8 mouse cellular contexts compared by ENCODE assay signal in genomic region chr14:46722031-46722430, GRCm38 (mm10). TPM values are rescaled to one million over a fixed set of nuclear protein-coding genes. Genes with fewer than 3 reads are reported as not detected.
DNase-seq lines count a peak whose midpoint lies in the region; ATAC-seq and TF ChIP-seq lines count a peak whose summit lies in the region.

No protein-coding gene starts in this region.

- no peak overlapping the region for H3K9ac ChIP-seq in hindbrain, embryonic 11.5 days (ENCODE audit: low read depth, low read length)
- H3K9ac ChIP-seq in hindbrain, embryonic 13.5 days: no peak overlapping the region
- H3K9ac ChIP-seq in intestine, postnatal 0 days (ENCODE audit: low read depth, low read length): no peak overlapping the region

- no peak for ATAC-seq in hindbrain, embryonic 11.5 days (ENCODE audit: low FRiP score)
- ATAC-seq in hindbrain, embryonic 13.5 days (ENCODE audit: low FRiP score): no peak
- peak; percentile 46; the same call in 1 of the 2 replicates for ATAC-seq in intestine, postnatal 0 days
- peak; percentile 55; the same call in 1 of the 2 replicates for ATAC-seq in megakaryocyte progenitor cell, adult 5-6 weeks (replicated peaks; ENCODE audit: poor library complexity)
- ATAC-seq in granulocyte monocyte progenitor cell, adult 5-6 weeks (replicated peaks; ENCODE audit: poor library complexity, severe bottlenecking): no peak

- H3K9me3 ChIP-seq in hindbrain, embryonic 11.5 days (ENCODE audit: control insufficient read depth, low read length): no peaks in the 10 kb centered on the region
- no peaks in the 10 kb centered on the region for H3K9me3 ChIP-seq in hindbrain, embryonic 13.5 days
- no peaks in the 10 kb centered on the region for H3K9me3 ChIP-seq in intestine, postnatal 0 days (ENCODE audit: control insufficient read depth)

- no peak for TF ChIP-seq POLR2A in brain, embryonic 14.5 days (IDR thresholded peaks at IDR 0.05; ENCODE audit: borderline replicate concordance, extremely low read depth, insufficient read depth, insufficient read length, poor library complexity, severe bottlenecking)

- no peak overlapping the region for H3K27ac ChIP-seq in hindbrain, embryonic 11.5 days (ENCODE audit: low read depth, low read length)
- no peak overlapping the region for H3K27ac ChIP-seq in hindbrain, embryonic 13.5 days
- H3K27ac ChIP-seq in intestine, postnatal 0 days (ENCODE audit: low read depth, low read length): no peak overlapping the region

- H3K4me1 ChIP-seq in hindbrain, embryonic 11.5 days (replicated peaks; ENCODE audit: control insufficient read depth, insufficient read depth, low read length): no peaks in the 10 kb centered on the region
- no peaks in the 10 kb centered on the region for H3K4me1 ChIP-seq in hindbrain, embryonic 13.5 days (replicated peaks)
- no peaks in the 10 kb centered on the region; the same call in 1 of the 2 replicates for H3K4me1 ChIP-seq in intestine, postnatal 0 days (replicated peaks; ENCODE audit: control insufficient read depth, insufficient read depth, low read length)

- H3K36me3 ChIP-seq in hindbrain, embryonic 11.5 days (ENCODE audit: control insufficient read depth, insufficient read depth, low read length): no peaks in the 10 kb centered on the region
- H3K36me3 ChIP-seq in hindbrain, embryonic 13.5 days: no peaks in the 10 kb centered on the region
- no peaks in the 10 kb centered on the region for H3K36me3 ChIP-seq in intestine, postnatal 0 days (ENCODE audit: control insufficient read depth, insufficient read depth)

- peak; percentile 46 for DNase-seq in hindbrain, embryonic 11.5 days (ENCODE audit: low spot score)
- peak; percentile 50 for DNase-seq in 416B (ENCODE audit: low read depth)
- peak; percentile 41 for DNase-seq in brain, embryonic 14.5 days (ENCODE audit: low read depth)
- no peak for DNase-seq in layer of hippocampus, adult 8-10 months (ENCODE audit: low spot score in 2 of 2)

- H3K4me2 ChIP-seq in hindbrain, embryonic 11.5 days (replicated peaks; ENCODE audit: low read depth, low read length): no peak overlapping the region
- no peak overlapping the region for H3K4me2 ChIP-seq in hindbrain, embryonic 13.5 days
- no peak overlapping the region for H3K4me2 ChIP-seq in intestine, postnatal 0 days (replicated peaks; ENCODE audit: low read depth)

- H3K4me3 ChIP-seq in hindbrain, embryonic 11.5 days (ENCODE audit: low read depth, low read length): no peak overlapping the region
- H3K4me3 ChIP-seq in hindbrain, embryonic 13.5 days: no peak overlapping the region
- H3K4me3 ChIP-seq in intestine, postnatal 0 days (ENCODE audit: low read depth, low read length): no peak overlapping the region

- WGBS in hindbrain, embryonic 11.5 days: 69% methylated on average over 5 of the region's 5 CpGs
- 70% methylated on average over 5 of the region's 5 CpGs for WGBS in hindbrain, embryonic 13.5 days
- WGBS in intestine, postnatal 0 days: 50% methylated on average over 5 of the region's 5 CpGs

- peak; percentile 51; the same call in 1 of the 2 replicates for TF ChIP-seq CTCF in brain, embryonic 14.5 days (IDR thresholded peaks at IDR 0.05; ENCODE audit: borderline replicate concordance, extremely low read depth, insufficient read depth, insufficient read length)
- TF ChIP-seq CTCF in intestine, postnatal 0 days (IDR thresholded peaks at IDR 0.05; ENCODE audit: low read depth): peak; percentile 93

- H3K27me3 ChIP-seq in hindbrain, embryonic 11.5 days (ENCODE audit: control insufficient read depth, insufficient read depth, low read length): no peaks in the 10 kb centered on the region
- H3K27me3 ChIP-seq in hindbrain, embryonic 13.5 days: 0 out of 2 replicates have a peak, but pooled peaks cover 4% of the 10 kb centered on the region
- no peaks in the 10 kb centered on the region for H3K27me3 ChIP-seq in intestine, postnatal 0 days (replicated peaks; ENCODE audit: control insufficient read depth, insufficient read depth, low read length)

RNA-seq across cellular contexts. Expression of gene Cdkn3, which starts 38.3 kb away (rescaled TPM):
- polyA plus RNA-seq in hindbrain, embryonic 11.5 days (2014; fragmentation: Nextera tagmentation; extraction: Ambion mirVana): 43.7 and 53.2 TPM in 2 replicates
- polyA plus RNA-seq in hindbrain, embryonic 13.5 days (2015; fragmentation: Nextera tagmentation; extraction: Ambion mirVana): 11.0 and 15.2 TPM in 2 replicates
- 7.0 and 10.3 TPM in 2 replicates for polyA plus RNA-seq in brain, embryonic 14.5 days (2012; rRNA removed)
- 27.7 and 30.9 TPM in 2 replicates for polyA plus RNA-seq in intestine, postnatal 0 days (2015; fragmentation: Nextera tagmentation; extraction: Ambion mirVana)
- total RNA-seq in megakaryocyte progenitor cell, adult 5-6 weeks (2015): 36.0 and 47.6 TPM in 2 replicates
- total RNA-seq in megakaryocyte progenitor cell, adult 5-6 weeks (2017): 37.8 and 54.2 TPM in 2 replicates
- total RNA-seq in granulocyte monocyte progenitor cell, adult 5-6 weeks (2014; fragmentation: Nextera tagmentation): 16.5 and 38.8 TPM in 2 replicates
- total RNA-seq in granulocyte monocyte progenitor cell, adult 5-6 weeks (2017): 26.6 and 39.0 TPM in 2 replicates
- 1 to 10 TPM in 1 of 4 experiments, under 1 TPM in 2, not detected in 1; 0.41 to 1.3 (median 0.52) TPM for total RNA-seq in layer of hippocampus, adult 8-10 months (2022)

Comparison
In these comparisons a context has a peak if more than half of its experiments do, and no peak if none do; other contexts are left out.
1. ATAC-seq: peak in intestine, postnatal 0 days (single experiment) and megakaryocyte progenitor cell, adult 5-6 weeks (single experiment); none in hindbrain, embryonic 11.5 days (single experiment), hindbrain, embryonic 13.5 days (single experiment) and granulocyte monocyte progenitor cell, adult 5-6 weeks (single experiment).
2. DNase-seq: peak in hindbrain, embryonic 11.5 days (single experiment), 416B (single experiment) and brain, embryonic 14.5 days (single experiment); none in layer of hippocampus, adult 8-10 months (0 of 2).